Mouse (Mus musculus) C2C12 (cell line): Measurements from ENCODE around the gene Mterf1a. TPM values are rescaled to one million over a fixed set of nuclear protein-coding genes. Genes with fewer than 3 reads are reported as not detected.
A peak's percentile ranks its signal among the peaks of the same experiment; 100 is the strongest.

Experiments
- H3K27me3 ChIP-seq: one replicate; pipeline ENCODE4 v1.6.1; 2011; ENCODE audit not compliant: control insufficient read depth, insufficient read depth, insufficient read length
- H3K36me3 ChIP-seq: one replicate; pipeline ENCODE4 v1.6.1; 2011; ENCODE audit not compliant: control insufficient read depth, insufficient read depth
- H3K4me3 ChIP-seq: one replicate; pipeline ENCODE4 v1.5.1; 2011; ENCODE audit warnings: mild to moderate bottlenecking, control low read depth; ENCODE audit not compliant: poor library complexity, insufficient read depth, severe bottlenecking
- H3K79me2 ChIP-seq: one replicate; pipeline ENCODE4 v1.6.1; 2011; ENCODE audit not compliant: control insufficient read depth, insufficient read depth
- H3K79me3 ChIP-seq: one replicate; pipeline ENCODE4 v1.6.1; 2011; ENCODE audit warnings: low read depth, control low read depth
- H3ac ChIP-seq: one replicate; pipeline ENCODE3; 2011; ENCODE audit warnings: low read depth; ENCODE audit not compliant: control insufficient read depth, insufficient read length
- CEBPB ChIP-seq: IDR thresholded peaks from one replicate; pipeline ENCODE4 v1.6.1; 2011; ENCODE audit warnings: low read depth, mild to moderate bottlenecking, control low read depth, moderate library complexity
- CTCF ChIP-seq: IDR thresholded peaks from one replicate; pipeline ENCODE4 v1.5.1; 2011; ENCODE audit not compliant: control insufficient read depth, insufficient read depth, insufficient read length
- FOSL1 ChIP-seq: IDR thresholded peaks from one replicate; pipeline ENCODE4 v1.8.0; 2011; ENCODE audit warnings: mild to moderate bottlenecking, low read length; ENCODE audit not compliant: poor library complexity, insufficient read depth, severe bottlenecking
- MAX ChIP-seq: IDR thresholded peaks from one replicate; pipeline ENCODE4 v1.6.1; 2011; ENCODE audit warnings: mild to moderate bottlenecking, control low read depth
- MYOD1 ChIP-seq: IDR thresholded peaks from one replicate; pipeline ENCODE4 v1.6.1; 2011; ENCODE audit warnings: low read depth; ENCODE audit not compliant: control insufficient read depth, insufficient read length
- MYOG ChIP-seq: IDR thresholded peaks from one replicate; pipeline ENCODE4 v1.6.1; 2011; ENCODE audit not compliant: control insufficient read depth, insufficient read length; ENCODE audit errors: extremely low read depth
- USF1 ChIP-seq: IDR thresholded peaks from one replicate; pipeline ENCODE4 v1.6.1; 2011; ENCODE audit warnings: low read depth, mild to moderate bottlenecking, control low read depth, moderate library complexity
- polyA plus RNA-seq: library from polyadenylated mRNA; unstranded; fragments of >200 nt; fragmentation: generic; extraction: Trizol; gene quantifications from one replicate; pipeline ENCODE4 v1.2.1, GENCODE M21; 2012; ENCODE audit warnings: missing spikeins

The Mterf1a gene
- polyA plus RNA-seq, 1 experiment, result 2.3 TPM

- H3K79me2 ChIP-seq, result no peaks in the 10 kb centered on the region
- no peaks in the 10 kb centered on the region for H3K36me3 ChIP-seq
- TF ChIP-seq USF1, result no peak
- no peak for TF ChIP-seq MYOD1
- no peak for TF ChIP-seq MAX
- TF ChIP-seq FOSL1, result no peak
- TF ChIP-seq MYOG, result no peak
- no peak for TF ChIP-seq CTCF
- no peak for TF ChIP-seq CEBPB
- H3K79me3 ChIP-seq, result no peaks in the 10 kb centered on the region
- no peak overlapping the region for H3ac ChIP-seq
- no peaks in the 10 kb centered on the region for H3K27me3 ChIP-seq
- no peak overlapping the region for H3K4me3 ChIP-seq
Measured at GRCm38 (mm10) chr5:3872348-3872747, 21.4 kb downstream of the Mterf1a start.

GRCm38 (mm10) chr5:3870161-3870560 lies 23.6 kb downstream of the Mterf1a start:
- no peak overlapping the region for H3ac ChIP-seq
- no peaks in the 10 kb centered on the region for H3K79me2 ChIP-seq
- no peak overlapping the region for H3K4me3 ChIP-seq
- no peaks in the 10 kb centered on the region for H3K27me3 ChIP-seq
- no peaks in the 10 kb centered on the region for H3K36me3 ChIP-seq
- no peak for TF ChIP-seq CEBPB
- TF ChIP-seq MAX, result peak; percentile 58
- peak; percentile 5 for TF ChIP-seq MYOD1
- TF ChIP-seq MYOG, result no peak
- no peak for TF ChIP-seq CTCF
- TF ChIP-seq USF1, result no peak
- peak; percentile 8 for TF ChIP-seq FOSL1
- no peaks in the 10 kb centered on the region for H3K79me3 ChIP-seq

- peaks cover 8% of the 10 kb centered on the region for H3K36me3 ChIP-seq
- no peaks in the 10 kb centered on the region for H3K27me3 ChIP-seq
- H3K79me3 ChIP-seq, result no peaks in the 10 kb centered on the region
- TF ChIP-seq FOSL1 (no peak), CEBPB (no peak), MAX (no peak), MYOG (no peak), CTCF (no peak), USF1 (no peak), MYOD1 (no peak)
- H3K4me3 ChIP-seq, result no peak within 1 kb of the TSS
- H3K79me2 ChIP-seq, result no peaks in the 10 kb centered on the region
- no peak within 1 kb of the TSS for H3ac ChIP-seq
Measured at GRCm38 (mm10) chr5:3845026-3845425, 48.7 kb downstream of the Mterf1a start, which contains the start of gene Lrrd1. Gene Lrrd1 (plus strand): TSS chr5:3845173.

Other genes starting within 250 kb of the Mterf1a start
- gene Tmbim7, start 242.8 kb downstream of the Mterf1a start, polyA plus RNA-seq, result not detected
- 125 TPM for gene Gatad1, start 236.7 kb downstream of the Mterf1a start, polyA plus RNA-seq
- gene Ankib1, start 91.0 kb downstream of the Mterf1a start, polyA plus RNA-seq, result 9.5 TPM
- 4.7 TPM for gene Krit1, start 90.7 kb downstream of the Mterf1a start, polyA plus RNA-seq
- 0.04 TPM for gene Lrrd1, start 48.8 kb downstream of the Mterf1a start, polyA plus RNA-seq
- gene Akap9, start 34.1 kb upstream of the Mterf1a start, polyA plus RNA-seq, result 2.1 TPM
- gene Cyp51, start 210.8 kb upstream of the Mterf1a start, polyA plus RNA-seq, result 56.8 TPM